Mouse (Mus musculus): ENCODE measurements around the gene Trem1.

Trem1 gene

DNA sequence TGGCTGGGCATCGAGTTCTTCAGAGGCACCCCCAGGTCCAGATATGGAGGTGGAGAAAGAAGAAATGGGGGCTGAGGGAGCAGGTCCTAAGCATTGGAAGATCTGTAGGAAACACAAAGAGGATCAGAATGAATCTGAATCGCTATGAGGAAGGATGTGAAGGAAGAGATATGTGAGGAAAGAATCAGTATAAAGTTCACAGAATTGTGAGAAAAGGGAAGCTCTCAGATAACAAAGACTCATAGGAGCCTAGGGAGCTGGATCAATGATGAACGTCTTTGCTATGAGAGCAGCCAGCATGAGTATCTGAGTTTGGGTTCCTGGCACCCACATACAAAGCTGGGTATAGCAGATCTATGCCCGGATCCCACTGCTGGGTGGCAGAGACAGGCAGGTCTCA lies 37.3 kb downstream of the Trem1 start:
- DNase-seq: no peak

DNA sequence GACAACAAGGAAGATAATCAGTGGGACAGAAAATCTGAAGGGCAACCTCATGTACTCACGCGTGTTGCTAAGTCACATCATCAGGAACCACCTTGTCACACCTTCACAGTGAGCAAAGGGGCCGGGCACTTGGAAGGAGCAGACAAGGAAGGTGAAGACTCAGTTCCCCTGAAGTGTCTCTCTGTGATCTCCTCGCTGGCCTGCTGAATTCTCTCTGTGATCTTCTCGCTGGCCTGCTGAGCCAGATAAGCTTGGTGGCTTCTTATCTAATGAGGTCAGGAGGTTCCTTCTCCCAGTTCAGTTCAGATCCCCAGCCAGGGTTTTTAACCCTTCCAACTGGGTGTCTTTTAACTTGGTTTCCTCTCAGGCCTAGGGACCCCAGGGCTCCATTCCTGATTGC lies 39.6 kb downstream of the Trem1 start:
- no peak for DNase-seq

DNA sequence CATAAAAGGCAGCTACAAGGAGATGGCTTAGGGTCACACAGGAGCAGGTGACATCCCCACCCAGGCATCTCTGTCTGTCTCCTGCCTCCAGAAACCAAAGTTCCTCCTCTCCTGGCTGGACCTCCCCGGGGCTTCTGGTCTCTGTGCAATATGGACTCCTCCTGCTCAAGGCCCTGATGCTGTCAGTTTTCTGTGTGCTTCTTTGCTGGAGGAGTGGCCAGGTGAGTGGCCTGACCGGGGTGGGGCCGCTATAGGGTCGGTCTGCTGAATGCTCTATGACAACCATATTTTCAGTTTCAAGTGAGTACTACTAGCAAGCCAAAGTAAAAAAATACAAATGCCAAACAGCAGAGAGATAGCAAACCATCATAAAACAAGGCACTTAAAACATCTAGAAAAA lies 40.0 kb downstream of the Trem1 start:
- DNase-seq: no peak

DNA sequence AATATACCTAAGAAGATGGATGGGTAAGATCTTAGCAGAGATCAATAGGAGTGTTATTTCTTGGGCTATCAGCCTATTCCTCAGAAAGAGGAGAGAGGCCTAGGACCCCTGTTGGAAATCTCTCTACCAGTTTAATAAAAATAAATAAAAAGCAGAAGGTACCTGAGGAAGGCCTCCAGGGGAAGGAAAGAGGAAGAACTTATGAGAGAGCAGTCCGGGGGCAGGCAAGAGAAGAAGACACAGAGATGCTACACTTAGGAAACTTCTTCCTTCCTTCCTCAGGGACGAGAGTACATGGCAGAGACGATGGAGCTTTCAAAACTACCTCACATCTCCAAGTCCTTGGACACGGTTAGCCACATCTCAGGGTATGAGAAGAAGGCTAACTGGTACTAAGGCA lies 41.5 kb downstream of the Trem1 start:
- no peak for DNase-seq

DNA sequence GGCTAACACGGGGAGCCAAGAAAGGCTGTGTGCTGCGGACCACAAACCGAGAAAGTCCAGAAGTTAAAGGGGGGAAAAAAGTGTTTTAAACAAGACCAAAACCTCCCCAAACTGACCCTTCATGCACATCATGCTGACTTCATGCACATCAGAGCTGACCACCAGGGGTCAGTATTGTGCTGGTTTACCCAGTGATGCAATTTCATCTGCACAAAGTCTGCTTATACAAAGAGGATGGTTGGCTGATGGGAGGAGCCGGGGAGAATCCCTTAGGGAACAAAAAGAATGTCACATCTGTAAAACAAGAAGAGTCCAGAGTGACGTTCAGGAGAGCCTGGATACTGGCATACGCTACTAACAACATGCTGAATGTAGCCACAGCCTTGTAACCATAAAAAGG lies 42.3 kb downstream of the Trem1 start:
- DNase-seq: peak; percentile 42

DNA sequence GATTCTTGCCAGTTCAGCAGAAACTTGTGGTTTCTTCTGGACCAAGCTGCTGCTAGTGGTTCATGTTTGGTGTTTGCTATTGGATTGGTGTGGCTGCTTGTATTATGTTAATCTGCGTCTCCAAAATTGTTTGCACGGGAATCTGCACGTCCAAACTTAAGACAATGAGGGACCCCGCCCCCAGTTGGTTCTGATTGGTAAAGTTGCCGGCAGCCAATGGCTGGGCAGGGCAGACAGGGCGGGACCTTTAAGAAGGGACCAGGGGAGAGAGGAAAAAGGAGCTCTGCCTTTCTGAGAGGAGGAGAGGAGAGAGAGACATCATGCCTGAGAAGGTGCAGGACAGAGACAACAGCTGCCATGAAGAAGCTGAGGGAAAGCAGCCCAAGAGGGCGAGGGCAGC lies 43.2 kb downstream of the Trem1 start:
- no peak for DNase-seq

DNA sequence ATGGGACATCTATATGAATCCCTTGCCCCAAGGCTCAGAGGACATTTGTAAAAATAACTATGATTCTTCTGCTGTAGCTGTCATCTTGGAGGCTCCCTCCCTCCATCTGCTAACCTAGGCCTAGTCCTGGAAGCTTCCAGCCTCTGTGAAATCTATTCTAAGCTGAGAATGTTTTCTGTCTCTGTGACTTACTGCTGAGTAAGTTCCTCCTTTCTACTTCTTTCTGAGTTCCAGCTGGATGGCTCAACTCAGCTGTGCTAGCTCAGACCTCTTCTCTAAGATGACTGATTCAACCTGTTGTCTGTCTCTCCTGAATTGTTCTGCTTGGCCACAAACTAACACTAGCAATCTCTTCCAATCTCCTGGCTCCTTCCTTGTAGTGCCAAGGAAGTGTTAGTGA lies 45.8 kb downstream of the Trem1 start:
- no peak for DNase-seq

DNA sequence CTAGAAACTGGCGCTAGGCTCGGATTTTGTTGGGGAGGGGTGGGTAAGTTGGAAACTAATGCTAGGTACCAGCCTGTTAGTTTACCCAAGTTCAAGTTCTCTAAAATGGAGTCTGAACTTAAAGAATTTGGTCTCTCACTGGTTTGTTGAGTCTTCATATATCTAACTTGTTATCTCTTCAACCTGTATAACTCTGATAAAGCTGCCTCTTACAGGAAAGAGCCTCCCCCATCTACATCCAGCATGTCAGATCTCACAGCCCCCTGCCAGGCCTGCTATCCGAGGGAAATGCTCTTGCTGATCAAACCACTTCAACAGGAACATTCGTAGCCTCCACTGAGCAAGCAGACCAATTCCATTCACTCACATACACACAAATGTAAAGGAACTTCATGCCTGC lies 46.4 kb downstream of the Trem1 start:
- DNase-seq: no peak

DNA sequence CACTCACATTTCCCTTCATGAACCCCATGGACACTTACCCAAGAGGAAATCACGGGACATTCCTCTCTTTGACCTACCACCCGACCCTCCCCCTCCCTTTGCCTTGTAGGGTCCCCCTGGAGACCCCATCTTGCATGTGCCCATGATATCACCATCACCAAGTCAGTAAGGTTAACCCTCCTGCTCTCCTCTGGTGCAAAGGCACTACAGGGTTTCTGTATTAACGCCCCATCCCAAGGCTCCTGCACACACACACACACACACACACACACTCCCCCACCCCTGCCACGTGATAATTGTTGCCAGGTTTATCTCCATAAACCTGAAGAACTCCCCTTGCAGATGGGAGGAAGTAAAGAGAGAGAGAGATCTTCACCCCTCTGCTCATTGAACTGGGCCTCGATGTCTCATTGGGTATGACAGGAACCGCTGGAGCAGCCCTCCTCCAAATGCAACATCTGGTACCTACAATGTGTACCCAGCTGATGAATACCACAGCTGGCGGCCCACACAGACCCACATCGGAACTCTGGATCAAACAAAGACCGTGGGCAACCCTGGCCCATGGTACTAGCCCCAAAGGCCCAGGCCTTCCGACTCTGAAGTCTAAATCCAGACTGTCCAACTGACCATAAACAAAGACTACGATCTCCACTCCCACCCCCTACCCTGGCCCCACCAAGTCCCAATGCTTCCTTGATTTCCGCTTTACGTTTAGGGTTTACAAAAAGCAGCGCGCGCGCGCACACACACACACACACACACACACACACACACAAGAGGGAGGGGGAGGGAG lies 48.6 kb downstream of the Trem1 start:
- DNase-seq: no peak

DNA sequence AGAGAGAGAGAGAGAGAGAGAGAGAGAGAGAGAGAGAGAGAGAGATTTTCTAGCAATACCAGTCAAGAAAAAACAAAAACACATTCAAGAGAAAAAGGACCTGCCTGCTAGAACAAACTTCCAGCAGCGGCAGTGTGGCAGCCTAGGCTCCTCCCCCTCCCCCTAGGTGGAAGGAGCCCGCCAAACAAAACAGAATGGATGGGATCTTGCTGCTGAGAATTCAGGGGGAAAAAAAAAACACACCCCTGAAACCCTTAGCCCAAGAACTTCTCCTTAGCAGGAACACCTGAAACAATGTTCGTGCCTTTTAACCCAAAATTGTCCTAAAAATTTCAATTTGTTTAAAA lies 49.1 kb downstream of the Trem1 start:
- DNase-seq: no peak

DNA sequence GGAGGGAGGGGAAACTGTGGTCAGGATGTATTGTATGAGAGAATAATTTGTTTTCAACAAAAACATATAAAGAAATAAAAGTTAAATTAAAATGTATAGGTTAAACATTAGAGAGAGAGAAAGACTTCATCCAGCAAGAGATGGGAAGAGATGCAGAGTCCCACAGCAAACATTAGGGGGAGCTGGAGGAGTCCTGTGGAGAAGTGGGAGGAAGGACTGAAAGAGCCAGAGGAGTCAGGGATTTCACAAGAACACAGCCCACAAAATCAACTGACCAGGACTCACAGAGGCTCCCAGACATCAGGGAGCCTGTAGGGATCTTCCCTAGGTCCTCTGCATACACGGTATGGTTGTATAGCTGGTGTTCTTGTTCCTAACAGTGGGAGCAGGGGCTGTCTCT lies 54.2 kb downstream of the Trem1 start:
- no peak for DNase-seq

DNA sequence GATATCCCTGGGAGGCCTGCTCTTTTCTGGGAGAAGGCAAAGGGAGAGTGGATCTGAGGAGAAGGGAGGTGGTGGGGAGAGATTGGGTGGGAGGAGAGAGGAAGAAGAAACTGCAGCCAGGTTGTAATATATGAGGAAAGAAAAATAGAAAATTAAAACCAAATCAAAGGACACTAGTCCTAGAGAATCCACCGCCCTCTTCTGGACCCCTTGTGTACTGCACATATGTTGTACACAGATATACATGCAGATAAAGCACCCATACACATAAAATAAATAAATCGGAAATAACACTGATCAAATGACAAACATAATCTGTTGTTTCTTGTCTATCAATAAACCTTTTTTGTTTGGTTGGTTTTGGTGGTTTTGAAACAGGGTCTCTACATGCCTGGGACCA lies 54.7 kb downstream of the Trem1 start:
- no peak for DNase-seq

DNA sequence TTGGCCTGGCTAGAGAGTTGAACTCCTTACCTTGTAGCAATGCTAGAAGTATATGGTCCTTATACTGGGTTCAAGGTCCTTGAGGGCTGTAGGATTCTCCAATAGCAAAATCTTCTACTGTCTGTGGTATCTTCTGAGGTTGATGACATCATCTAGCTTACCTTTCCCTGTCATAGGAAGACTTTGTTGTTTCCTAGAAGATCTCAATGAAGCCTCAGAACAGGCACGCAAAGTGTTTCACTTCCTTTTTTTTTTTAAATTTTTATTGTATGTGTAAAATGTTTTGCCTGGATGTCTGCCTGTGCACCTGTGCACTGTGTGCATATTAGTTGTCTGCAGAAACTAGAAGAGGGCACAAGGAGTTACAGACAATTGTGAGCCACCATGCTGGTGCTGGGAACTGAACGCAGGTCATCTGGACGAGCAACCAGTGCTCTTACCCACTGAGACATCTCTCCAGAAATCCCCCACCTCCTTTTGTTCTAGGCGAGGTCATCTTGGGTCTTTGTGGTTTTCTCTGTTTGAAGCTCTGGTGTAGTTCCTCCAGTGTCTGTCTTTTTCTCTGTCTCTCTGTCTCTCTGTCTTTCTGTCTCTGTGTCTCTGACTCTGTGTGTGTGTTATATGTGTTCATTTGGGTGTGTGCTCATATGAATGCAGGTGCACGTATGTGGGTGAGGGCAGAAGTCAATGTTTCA lies 61.1 kb downstream of the Trem1 start:
- DNase-seq: no peak
